Mouse (Mus musculus) ovary, adult 2 months (tissue): ENCODE data around the gene Tmem223. TPM values are rescaled to one million over a fixed set of nuclear protein-coding genes. Genes with fewer than 3 reads are reported as not detected.

Experiments
- polyA plus RNA-seq: library from polyadenylated mRNA; depleted of rRNA; stranded (reverse); fragments of >200 nt; gene quantifications from 2 replicates; pipeline ENCODE4 v1.2.3, GENCODE M21; 2012; rRNA removed

Tmem223 gene
- 276 and 327 TPM in 2 replicates for polyA plus RNA-seq

DNA sequence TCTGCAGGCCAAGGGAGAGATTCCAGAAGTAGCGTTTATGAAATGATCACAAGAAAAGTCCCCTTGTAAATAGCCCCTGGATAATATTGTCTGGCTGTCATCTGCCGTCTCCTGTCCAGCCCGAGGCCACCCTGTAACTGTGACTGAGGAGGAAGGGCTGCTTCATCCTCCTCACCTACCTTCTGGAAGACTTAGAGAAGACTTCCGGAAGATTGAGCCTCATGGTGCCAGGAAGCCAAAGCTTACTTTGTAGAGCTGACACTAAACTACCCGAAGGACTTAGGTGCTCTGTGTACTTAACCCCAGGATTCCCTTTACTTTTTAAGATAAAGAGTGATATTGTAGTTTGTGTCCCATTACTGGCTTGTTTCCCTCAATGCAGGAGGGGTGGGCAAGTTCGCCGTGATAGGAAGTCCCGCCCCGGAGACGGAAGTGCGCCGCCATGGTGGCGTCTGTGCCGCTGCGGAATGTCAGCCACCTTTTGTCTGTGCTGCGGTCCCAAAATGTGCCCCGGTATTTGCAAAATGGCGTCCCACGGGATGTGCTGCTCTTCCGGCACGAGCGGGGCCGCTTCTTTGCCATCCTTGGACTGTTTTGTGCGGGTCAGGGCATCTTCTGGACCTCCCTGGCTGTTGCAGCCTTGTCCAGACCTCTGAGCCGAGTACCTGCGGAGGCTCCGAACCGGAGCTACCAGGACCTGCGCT is at the start of gene Tmem223:
Gene Tmem223, plus strand, starts transcription at position 430 of the 704 bp plus-strand sequence.

DNA sequence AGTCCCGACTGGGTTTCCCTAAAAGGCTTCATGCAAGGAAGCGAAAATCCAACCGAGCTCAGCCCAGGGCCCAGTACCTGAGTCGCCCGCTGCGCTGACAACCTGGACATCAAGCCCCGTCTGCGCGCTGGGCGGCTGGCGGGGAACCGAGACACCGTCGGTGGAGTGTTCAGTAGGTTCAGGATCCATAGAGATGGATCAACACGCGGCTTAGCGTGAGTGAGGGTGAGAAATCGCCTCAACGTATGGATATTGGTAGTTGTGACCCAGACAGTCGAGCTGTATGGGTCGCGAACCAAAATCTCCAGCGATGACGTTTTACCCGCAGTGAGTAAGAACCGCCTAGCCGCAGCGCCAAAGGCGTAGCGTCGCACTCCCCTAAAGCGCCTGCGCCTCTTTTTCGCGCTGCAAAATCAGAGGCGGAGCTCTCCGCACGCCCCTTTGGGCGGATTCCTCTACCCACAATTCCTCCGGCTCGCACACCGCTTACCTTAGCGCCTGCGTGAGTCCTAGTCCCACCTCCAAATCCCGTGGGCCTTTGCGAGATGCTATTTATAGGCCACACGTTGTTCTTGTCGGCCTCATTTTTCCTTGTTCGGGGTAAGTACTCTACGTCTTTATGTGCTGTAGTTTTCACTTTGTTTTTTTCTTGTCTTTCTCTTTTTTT is 47.8 kb upstream of the Tmem223 start, which contains the start of gene Slc3a2:
Gene Slc3a2, minus strand, starts transcription at position 463 of the 667 bp plus-strand sequence.

DNA sequence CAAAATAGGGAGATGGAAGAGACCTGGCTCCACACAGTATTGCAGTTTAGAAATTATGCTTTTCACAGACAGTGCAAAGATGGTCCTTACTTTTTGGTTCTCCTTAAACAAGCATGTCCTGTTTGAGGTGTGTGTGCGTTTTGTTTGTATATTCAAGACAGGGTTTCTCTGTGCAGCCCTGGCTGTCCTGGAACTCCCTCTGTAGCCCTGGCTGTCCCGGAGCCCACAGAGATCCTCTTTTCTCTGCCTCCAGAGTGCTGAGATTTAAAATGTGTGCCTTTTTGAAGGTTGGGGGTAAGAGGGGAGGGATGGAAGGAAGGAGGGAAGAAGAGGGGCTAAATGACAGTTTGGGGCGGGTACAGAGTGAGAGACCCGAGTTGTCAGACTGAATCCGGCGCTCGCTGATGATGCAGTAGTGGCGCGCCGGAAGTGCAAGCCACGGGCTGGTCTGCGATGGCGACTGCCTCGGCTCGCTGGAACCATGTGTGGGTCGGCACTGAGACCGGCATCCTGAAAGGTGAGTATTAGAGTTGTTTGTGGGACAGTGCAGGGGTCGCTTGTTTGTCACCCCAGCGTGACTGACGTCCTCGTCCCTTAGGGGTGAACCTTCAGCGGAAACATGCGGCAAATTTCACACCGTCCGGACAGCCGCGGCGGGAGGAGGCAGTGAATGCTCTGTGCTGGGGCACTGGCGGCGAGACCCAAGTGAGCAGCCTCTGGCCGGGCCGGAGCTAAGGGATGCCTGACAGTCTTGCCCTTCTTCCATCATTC is 35.2 kb upstream of the Tmem223 start, which contains the start of gene Wdr74:
Gene Wdr74, plus strand, starts transcription at position 439 of the 771 bp plus-strand sequence.

DNA sequence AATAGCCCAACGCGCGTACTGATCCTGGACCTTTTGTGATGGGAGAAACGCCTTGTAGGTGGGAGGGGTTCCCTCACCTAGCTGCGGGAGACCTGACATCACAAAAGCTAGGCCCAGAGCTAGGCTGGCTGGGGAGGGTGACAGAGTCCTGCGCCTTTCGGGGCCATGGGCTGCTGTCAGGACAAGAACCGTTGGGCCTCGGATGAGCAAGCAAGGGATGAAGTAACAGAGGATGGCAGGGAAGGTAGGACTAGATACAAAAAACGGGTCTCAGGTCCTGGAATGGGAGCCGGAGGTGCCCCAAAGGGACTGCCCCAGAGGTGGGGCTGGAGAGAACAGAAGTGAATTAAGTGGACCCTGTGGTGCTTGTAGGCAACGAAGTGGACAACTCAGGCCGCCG is 30.2 kb upstream of the Tmem223 start, which contains the start of gene 1700092M07Rik:
Gene 1700092M07Rik, plus strand, starts transcription at position 116 of the 400 bp plus-strand sequence.

DNA sequence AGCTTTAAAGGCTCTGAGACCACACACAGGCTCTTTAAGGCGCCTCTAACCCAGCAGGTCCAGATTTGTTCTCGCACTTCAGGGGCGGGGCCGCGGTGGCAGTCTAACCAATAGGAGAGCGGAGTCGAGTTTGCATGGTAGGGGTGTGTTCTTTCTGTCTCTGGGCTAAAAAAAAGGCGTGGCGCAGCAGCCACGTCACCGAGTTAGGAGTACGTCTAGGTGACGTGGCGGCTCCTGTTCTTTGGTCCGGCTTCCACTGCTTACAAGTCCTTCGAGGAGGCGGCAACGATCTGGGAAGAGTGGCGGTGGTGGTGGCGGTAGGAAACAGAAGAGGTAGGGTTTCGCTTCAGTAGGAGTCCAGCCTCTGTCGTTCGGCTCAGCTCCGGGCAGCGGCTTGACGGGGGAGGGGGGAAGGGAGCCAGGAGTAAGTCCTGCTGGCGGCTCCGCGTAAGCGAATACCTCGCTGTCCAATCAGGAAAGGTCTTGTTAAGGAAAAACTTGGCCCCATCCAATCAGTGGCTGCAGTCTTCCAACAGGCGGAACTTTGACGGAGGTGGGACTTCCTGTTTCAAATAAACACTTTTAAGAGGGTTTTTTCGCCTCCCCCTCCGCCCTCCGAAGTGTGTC is 29.4 kb upstream of the Tmem223 start, which contains the start of gene Stx5a:
Gene Stx5a, plus strand, starts transcription at position 171 of the 627 bp plus-strand sequence.

DNA sequence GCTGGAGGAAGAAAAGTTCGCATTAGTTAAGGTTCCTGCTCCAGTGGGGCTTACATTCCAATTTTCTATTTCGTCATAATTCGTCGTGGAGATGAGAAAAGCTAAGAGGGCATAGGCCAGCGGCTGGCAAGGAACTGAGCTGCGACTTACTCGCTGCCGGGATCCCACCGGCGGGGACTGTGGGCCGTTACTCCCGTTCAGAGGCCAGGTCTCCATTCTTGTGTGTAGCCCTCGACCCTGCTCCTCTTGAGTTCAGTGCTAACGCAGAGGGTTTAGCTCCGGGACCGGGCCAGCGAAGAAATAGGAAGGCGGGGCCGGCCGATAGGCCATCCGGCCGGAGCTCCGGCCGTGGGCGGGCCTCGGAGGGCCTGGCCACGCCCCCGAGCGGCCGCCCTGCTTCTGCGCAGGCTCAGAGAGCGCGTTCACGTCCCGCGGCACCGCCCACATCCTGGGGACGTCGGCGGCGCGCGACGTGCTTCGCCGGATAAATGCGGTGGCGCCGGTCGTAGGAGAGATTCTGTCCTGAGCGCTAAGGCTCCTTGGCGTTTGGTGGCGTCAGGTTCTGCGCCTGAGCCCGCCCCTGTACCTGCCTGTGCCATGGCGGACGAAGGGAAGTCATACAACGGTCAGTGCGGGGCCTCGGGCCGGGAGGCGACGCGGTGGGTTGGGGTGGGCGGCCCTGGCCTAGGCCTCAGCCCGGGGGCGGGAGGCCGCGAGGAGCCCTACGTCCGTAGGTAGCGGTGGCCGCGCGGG is 14.0 kb upstream of the Tmem223 start, which contains the start of gene Nxf1:
Gene Nxf1, plus strand, starts transcription at position 439 of the 753 bp plus-strand sequence.

DNA sequence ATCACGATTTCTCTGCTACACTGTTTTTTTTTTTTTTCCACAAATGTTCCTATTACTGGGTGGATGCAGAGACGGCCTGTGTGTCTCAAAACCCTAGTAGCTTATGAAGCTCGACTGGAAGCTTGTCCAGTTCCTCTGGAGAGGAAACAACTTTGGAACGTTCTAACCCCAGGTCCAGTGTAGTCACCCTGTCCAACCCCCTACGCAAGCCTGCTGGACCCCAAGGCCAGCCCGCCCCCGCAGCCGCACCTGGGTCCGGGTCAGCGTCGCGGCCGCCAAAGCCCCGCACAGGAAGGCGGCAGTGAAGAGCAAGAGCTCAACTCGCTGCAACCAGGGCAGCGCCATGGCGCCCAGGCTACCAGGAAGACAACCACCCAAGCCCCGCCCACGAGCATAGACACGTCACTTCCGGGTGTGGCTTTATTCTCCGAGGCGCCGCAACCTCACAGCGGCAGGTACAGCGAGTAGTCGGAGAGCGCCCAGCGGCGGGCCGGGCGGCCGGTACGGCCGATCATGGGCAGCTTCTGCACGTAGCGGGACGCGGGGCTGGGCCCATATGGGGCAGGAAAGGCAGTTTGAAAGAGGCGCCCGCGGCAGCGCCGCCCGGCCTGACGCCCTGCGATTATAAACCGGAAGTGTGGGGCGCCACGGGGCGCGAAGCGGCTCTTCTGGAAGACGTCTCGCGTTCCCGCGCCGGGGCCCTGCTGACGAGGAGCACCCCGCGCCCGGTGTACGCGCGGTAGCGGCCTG is 3.5 kb downstream of the Tmem223 start, which contains the start of gene Tmem179b:
Gene Tmem179b, minus strand, starts transcription at position 382 of the 750 bp plus-strand sequence.

DNA sequence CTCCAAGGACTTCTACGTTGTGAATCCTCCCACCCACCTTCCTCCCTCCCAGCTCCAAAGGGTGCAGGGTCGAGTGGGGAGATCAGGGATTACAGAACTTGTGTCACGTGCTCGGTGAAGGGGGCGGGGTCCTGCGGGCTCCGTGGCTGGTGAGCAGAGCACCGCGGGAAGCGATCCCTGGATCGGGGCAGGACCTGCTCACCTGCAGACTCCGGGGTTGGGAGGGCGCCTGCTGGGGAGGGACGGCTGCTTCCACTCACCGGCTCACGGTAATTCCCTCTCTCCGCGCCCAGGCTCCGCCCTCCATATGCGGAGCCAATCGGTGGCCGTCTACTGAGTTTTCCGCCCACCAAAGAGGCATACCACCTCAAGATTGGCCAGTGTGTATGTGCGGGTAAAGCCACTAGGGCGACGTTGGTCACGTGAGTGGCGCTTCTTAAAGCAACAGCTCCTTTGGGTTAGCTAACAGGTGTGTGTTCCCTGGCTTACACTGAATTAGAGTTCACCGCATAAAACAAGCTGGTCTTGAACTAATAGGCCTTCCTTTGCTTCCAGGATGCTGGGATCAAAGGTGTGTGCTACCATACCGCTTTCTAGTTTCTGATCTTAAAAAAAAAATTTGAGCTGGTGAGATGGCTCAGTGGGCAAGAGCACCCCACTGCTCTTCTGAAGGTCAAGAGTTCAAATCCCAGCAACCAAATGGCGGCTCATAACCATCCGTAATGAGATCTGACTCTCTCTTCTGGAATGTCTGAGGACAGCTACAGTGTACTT is 15.4 kb downstream of the Tmem223 start, which contains the start of gene Taf6l:
Gene Taf6l, minus strand, starts transcription at position 410 of the 774 bp plus-strand sequence.

DNA sequence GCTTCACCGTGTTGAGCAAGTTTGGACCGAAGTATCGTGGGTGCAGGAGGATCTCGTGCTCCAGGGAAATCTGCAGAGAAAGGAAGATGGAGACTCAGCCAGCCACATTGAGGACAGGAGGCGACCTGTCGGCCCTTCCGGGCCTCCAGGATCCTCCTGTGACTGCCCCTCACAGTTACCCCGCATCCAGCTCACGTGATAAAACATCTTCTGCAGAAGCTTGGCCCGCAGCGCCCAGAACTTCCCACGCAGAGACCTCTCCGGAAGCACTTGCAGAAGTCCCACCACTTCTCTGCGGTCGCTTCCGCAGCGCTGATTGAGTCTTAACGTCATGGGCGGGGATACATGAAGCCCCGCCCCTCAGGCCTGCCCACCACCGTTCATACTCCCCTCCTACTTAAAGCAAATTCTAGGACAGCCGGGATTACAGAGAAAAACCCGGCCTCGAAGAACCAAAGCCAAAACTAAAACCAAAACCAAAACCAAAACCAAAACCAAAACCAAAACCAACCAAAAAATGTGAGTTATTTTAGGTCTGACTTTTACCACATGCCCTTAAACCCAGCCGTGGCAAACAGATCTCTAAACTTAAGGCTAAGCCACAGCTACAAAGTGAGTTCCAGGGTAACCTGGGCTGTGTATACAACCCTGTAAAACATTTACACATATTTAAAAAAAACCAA is 27.6 kb downstream of the Tmem223 start, which contains the start of gene Polr2g:
Gene Polr2g, minus strand, starts transcription at position 314 of the 683 bp plus-strand sequence.

DNA sequence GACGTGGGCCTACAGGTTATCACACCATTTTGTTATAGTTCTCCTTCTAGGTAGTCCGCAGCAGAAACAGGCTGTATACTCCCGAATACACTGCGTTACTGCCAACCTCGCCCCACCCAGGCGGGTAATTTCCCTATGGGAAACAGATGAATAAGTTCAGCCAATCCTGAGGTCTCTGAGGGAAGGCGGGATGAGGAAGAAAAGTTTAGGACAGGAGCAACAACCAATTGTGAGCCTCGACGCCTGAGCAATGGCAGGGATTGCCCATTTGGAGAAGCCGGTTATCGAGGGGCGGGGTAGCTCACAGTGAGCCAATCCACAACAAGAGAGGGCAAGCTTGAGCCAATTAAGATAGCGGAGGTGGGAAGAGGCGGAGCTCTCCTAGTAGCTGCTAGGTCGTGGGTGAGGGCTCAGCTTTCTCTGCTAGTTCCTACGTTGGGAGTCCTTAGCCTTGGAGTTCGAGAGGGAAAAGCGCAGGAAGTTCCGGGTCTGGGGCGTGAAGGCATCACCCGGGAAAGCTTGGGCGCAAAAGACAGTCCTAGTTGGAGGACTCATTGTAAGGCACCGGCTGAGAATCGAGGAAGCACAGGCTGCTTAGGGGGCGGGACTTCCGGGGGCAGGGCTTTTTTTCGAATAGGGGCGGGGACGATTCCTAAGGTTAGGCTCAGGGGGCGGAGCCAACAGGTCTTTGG is 31.5 kb downstream of the Tmem223 start, which contains the start of gene Zbtb3:
Gene Zbtb3, plus strand, starts transcription at position 426 of the 692 bp plus-strand sequence.

DNA sequence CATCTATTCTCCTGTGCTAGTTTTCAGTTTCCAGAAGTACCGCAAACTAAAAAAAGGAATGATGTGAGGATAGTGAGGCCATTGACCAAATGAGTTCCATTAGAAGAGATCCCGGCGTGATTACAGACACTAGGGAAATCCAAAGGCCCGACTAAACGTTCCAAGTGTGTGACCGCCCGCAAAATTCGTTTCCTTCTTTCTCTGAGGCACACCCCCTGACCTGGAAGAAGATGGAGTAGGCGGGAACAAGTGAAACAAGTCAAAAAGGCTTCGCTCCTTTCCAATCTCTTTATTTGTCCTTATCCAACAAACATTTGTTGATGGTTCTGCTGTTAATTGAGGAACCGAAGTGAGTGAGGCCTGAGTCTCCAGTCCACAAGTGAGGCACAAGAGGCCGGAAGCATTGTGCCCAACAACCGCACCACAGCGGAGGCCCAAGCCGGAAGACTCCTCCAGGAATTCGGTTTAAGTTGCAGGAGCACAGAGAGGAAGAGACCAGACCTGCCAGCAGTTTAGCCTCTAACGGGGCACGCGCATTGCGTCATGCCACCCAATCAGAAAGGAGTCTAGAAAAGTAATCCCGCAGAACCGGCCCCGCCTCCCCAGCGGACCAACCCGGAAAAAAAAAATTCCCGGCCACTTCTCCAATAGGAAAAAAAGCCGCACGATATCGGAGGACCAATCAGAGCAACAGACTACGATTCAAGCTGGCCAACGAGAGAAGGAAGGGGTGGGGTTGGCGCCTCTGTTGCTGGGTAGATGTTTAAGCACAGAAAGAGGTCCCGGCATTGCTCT is 48.2 kb downstream of the Tmem223 start, which contains the start of gene Ttc9c:
Gene Ttc9c, minus strand, starts transcription at position 533 of the 795 bp plus-strand sequence.

DNA sequence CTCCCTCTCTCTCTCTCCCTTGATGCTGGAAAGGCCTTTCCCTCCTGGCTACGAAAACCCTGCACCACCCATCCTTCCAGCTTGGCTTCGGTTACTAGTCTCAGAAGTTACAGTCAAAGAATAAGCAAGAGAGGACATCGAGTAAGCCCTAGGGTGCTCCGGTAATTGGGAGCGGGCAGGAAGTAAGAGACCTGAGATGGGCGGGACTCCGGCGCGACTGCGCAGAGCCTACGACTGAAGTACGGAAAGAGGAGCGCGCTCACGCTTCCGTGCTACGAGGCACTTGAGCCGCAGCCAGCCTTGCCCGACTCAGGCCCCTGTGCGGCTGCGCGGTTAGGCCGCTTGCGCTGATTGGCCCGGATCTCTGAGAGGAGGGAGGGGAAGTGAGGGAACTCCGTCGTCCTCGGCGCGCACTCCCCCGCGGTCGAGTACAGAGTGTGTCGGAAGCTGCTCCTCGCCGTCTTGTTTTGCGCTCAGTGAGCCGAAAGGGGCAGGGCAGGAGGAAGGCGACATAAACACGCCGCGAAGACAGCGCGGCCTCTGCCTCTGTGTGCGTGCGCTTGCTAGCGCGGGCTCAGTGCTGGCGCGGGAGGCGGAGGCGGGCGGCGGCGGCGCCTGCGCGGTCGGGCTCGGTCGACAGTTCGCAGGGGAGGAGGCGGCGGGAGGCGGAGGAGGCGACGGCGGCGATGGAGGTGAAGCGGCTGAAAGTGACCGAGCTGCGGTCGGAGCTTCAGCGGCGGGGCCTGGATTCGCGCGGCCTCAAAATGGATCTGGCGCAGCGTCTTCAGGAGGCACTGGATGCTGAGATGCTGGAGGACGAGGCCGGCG is 49.0 kb downstream of the Tmem223 start, which contains the start of gene Hnrnpul2:
Gene Hnrnpul2, plus strand, starts transcription at position 415 of the 828 bp plus-strand sequence.

